Mouse (Mus musculus): ENCODE measurements around the gene 4933402N03Rik.
A peak's percentile ranks its signal among the peaks of the same experiment; 100 is the strongest.

Gene 4933402N03Rik

DNA sequence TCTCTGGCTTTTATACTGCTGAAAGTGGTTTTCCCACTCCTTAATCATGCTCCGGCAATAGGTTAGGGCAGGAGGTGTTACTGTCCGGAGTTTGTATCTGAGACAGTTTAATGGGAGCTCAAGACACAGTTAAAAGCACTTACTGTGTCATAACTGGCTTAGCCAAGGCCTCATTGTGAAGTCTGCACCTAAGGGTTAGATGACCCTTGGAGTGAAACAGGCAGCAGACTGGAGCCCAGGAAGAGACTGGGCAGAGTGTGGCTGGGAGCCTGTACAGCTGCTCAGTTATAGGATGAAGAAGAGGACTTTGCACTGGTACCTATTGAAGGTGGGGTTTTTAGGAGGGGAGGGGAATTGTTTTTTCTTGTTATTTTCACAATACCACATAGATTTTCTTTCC, at the start of gene 4933402N03Rik:
4933402N03Rik (minus strand) TSS at position 101 of the 400 bp plus-strand sequence.
- DNase-seq (ENCODE audit: low read depth, low spot score), result no peak

DNA sequence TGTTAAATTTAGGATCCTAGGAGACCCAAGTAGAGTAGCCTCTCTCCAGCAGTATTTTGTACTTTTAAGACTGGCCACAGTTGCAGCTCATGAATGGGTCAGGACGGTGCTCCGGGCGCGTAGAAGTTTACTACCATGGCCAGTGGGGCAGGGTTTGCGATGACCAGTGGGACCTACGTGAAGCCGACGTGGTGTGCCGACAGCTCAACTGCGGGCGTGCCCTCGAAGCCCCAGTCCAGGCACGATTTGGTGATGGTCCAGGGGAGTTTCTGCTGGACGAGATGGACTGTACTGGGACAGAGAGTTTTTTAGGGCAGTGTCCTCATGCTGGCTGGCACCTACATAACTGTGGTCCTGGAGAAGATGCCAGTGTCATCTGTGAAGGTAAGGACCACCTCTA, 41.9 kb upstream of the 4933402N03Rik start:
- DNase-seq (ENCODE audit: low read depth, low spot score), result no peak

DNA sequence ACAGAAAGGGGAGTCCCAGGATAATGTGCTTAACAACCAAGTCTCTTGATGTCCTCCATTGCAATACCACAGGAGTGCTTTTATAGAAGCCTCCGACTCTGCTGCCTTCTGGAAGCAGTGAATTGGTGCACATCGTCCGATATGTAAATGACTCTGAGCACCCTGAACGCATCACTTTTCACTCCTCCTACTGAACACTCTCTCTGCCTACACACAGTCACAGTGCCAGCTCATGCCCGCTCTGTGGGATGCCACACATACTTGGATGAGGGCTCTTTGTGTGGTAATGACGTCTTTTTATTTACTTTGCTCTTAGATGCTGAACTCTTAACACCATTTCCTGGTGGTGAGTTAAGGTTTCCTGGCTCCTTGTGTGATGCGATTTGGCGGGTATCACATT, 40.9 kb upstream of the 4933402N03Rik start:
- no peak for DNase-seq (ENCODE audit: low read depth, low spot score)

DNA sequence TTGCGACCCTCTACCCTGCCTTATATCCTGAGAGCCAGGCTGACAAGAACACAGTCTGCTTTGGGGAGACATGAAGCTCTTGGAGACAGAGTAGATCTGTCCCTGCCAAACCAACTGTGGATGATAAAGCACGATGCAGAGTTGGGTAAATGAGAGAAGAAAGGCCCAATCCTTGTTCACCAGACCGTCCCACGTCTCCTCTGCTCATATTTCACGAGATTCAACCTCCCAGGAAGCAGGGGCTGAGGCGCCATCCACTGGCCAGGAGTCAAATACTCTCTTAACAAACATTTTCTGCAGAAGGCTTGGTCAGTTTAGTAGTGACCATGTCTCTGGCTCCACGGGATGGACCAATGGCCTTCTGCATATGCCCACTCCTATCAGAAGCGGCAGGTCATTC, 38.2 kb upstream of the 4933402N03Rik start:
- no peak for DNase-seq (ENCODE audit: low read depth, low spot score)

DNA sequence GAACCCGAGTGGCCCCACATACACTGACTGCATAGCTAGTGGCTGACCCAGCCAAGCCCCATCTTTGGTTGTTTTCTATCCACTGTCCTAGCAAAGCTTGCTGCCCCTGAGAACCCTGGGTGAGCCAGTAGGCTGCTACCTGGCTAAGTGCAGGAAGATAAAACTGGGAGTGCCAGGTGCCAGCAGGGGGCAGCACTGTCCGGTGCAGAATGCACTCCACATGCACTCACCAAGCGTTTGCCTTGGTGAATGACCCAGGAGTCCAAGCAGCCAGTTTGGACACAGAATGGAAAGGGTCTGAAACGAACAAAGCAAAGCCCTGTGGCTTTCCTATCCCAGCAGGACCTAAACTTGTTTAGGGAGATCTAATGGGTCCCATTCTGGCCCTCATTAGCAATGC, 36.6 kb upstream of the 4933402N03Rik start:
- peak; percentile 65 for DNase-seq (ENCODE audit: low read depth, low spot score)

DNA sequence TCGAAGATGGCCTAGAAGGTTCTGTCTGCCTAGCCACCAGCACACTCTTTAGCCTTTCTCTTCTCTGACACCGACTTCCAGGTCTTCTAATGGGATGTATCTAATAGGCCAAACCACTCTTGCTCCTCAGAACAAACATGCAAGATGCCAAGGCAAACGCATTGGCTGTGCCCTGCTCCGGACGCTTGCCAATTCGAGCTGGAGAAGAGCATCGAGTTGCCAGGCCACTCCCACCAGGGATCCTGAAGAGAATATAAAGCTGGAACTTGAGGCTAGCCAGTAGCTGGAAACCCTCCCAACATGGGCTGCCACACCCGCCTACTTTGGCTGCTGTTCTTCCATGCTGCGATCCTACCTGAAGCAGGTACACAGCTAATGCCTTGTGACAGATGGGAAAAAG, 28.0 kb upstream of the 4933402N03Rik start, which contains the start of gene 5430419D17Rik:
5430419D17Rik (plus strand) TSS at position 282 of the 400 bp plus-strand sequence.
- no peak for DNase-seq (ENCODE audit: low read depth, low spot score)

DNA sequence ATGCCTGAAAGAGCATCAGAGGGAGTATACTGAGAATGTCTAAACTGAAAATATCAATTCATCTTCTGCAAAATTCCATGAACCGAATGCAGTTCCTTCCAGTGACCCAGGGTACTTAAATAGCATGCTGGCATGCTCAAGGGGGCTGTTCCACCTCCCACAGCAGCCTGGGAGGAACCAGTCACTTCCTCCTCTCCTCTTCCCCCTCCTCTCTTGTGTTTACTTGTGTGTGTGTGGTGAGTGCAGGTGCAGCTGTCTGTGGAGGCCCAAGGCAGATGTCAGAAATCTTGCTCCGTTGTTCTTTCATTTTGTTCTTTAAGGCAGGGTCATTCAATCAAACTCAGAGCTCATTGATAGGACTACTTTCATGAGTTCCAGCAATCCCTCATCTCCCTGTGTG, 23.0 kb upstream of the 4933402N03Rik start:
- DNase-seq (ENCODE audit: low read depth, low spot score), result no peak

DNA sequence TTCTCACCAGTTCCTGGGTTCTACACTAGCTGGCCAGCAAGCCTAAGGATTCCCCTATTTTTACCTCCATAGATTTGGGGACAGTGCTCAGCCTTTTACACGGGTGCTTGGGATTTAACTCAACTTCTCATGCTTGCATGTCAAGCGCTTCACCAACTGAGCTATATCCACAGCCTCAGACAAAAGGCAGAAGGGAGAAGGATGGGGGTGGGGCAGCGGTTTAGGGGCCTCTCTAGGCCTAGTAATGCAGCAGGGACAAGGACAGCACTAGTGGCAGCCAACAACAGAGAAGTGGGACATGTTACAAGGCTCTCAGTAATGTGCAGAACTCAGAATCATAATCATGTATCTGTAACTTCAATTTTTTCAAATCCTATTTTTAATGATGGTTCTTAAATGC, 21.7 kb upstream of the 4933402N03Rik start:
- DNase-seq (ENCODE audit: low read depth, low spot score), result no peak

DNA sequence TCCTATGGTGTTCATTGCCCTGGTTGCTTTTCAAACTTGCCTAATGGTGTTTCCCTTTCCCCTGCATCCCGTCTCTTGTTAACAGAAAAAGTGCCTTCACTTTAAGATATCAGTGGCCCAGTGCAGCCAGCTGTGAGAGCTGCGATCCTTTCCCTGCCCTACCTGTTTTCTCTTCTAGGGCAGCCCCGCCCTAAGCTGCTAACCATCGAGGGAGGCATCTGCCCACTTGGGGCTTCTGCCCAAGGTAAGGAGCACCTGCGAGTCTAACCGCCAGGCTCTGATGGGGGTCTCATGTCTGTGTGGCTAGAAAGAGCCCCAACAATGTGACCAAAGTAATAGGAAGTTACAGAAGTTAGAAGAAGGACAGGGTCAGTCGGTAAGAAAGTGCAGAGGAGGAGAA, 16.1 kb upstream of the 4933402N03Rik start:
- DNase-seq (ENCODE audit: low read depth, low spot score), result no peak

DNA sequence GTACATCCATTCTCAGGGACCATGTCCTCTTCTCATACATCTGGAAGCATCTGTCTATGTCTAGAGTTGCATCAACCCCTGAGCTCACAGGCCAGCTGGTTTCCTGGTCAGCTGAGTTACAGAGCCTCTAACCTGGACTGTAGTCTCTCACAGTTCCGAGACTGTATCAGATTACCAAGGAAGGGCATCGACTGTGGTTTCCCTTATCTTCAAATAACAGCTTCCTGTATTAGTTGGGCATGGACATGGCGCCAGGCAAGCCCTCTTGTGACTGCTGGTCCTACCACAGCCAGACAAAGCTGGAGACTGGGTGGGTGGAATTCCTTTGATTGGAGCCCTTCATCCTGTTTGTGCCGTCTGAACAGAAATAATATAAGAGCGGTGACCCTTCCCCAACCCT, 6.9 kb upstream of the 4933402N03Rik start:
- no peak for DNase-seq (ENCODE audit: low read depth, low spot score)

DNA sequence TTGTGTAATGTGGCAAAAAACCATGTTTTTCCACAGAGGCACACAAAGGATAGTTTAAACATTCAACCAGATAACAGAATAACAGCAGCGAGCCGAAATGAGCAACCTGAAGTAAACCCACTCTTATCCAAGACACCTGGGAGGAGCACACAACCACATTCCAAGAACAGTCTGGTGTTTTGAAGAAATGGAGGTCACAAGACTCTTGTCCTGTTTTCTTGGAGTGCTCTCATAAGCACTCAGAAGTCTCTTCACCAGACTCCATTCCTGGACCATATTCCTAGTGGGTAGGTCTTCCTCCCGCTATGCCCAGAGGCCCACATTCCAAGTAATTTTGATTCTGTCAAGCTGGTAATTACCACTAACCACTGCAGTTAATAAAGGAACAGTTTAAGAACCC, 4.1 kb upstream of the 4933402N03Rik start:
- no peak for DNase-seq (ENCODE audit: low read depth, low spot score)

DNA sequence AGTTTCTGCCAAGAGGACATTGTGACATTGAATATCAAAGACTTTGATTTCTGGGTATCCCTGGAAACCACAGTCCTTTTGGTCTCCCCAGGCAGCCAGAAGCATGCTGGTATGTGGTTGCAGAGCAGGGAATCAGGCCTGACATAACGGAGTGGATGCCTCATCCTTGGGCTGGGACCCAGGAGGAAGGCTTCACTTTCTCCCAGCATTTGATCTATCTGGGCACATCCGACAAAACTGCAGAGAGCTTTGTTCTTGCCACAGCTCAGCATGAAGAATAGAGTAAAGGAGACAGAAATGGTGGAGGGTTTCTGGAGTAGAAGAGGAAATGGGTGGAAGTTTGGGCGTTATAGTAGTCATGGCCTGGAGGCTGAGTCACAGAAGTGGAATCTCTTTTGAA, 12.9 kb downstream of the 4933402N03Rik start:
- no peak for DNase-seq (ENCODE audit: low read depth, low spot score)

DNA sequence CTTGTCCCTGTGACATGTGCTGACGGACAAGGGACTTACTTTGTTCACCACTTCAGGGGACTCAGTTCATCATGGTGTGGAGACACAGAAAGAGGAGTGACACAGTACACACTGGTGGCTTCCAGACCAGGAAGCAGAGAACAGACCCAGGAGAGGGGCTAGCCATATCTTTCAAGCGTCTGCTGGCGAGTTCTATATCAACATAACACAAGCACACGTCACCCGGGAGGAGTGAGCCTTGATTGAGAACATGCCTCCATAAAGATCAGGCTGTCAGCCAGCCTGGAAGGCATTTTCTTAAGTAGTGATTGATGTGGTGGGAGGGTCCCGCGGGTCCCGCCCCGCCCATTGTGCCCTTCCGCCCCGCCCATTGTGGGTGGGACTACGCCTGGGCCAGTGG, 16.1 kb downstream of the 4933402N03Rik start:
- peak; percentile 9 for DNase-seq (ENCODE audit: low read depth, low spot score)

DNA sequence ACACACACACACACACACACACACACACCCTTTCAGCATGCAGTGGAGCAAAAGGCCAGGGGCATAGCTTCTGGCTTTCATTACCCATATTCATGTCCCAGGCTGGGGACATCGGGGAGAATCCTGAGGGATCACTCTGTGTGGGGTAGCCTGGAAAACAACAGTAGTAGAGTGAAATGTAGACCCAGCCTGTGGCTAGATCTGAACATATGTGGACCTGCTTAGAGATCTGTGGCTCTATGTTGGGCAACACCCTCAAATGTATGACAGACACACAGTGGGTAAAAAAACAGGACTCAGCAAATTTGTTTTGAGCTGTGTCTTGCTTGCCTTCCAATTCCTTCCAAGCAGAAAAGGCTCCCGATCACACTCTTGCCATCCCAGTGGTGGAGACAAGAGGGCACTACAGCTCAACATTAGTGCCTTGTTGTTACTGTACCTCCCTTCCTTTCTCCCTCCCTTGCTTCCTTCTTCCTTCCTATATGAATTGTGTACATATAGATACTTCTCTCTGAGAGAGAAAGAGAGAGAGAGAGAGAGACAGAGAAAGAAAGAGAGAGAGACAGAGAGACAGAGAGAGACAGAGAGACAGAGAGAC, 23.8 kb downstream of the 4933402N03Rik start:
- DNase-seq (ENCODE audit: low read depth, low spot score), result no peak

DNA sequence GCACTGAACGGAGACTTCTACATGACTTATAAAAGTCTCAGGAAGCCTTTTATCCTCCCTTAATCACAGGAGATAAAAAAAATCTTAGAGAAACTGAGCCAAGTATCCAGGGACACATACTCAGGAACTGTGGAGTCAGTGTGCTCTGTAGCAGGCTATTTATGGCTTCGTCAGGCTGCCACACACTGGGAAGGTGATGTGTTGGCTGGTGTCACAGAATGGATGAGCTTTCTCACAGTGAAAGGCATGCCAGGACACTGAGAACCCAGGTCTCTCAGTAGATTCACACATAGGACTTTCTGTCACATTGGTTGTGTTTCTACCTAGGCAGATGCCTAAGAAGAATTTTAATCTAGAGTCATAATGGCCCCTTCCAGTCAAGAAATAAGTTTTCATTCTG, 31.7 kb downstream of the 4933402N03Rik start:
- DNase-seq (ENCODE audit: low read depth, low spot score), result no peak

DNA sequence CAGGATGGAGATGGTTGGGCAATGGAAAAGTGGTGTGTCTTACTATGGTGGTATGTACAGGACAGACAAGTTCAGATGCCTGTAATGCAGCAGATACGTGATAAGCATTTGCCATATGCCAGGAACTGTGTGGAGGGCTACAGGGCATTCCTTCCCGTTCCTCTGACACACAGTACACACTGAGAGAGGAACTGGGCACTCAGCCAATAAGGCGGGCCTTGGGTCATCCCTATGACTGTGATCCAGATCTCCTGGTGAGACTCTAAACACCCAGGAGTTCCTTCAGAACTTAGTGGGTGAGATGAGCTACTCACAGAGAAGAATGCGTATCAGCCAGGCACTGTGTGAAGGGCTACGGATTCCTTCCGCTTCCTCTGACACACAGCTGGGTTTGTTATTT, 32.4 kb downstream of the 4933402N03Rik start:
- DNase-seq (ENCODE audit: low read depth, low spot score), result no peak

DNA sequence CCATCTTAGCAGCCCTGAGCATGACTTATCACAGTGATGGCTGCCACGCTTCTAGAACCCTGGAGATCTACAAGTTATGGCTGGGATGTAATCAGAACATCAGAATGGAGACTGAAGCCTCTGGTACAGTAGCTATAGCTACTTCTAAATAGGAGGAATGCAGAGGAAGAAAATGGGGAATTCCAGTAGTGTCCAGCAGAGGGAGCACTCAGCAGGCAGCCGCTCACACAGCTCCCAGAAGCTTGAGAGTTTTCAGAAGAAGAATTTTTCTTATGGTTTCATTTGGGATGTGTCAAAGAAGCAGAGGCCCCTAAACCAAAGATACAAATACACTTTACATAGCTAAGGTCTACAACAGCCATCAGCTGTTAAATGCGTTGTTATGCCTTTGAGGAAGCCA, 33.6 kb downstream of the 4933402N03Rik start:
- DNase-seq (ENCODE audit: low read depth, low spot score), result peak; percentile 41
